Mouse (Mus musculus): ENCODE measurements around the gene Stra6l.

Gene Stra6l

DNA sequence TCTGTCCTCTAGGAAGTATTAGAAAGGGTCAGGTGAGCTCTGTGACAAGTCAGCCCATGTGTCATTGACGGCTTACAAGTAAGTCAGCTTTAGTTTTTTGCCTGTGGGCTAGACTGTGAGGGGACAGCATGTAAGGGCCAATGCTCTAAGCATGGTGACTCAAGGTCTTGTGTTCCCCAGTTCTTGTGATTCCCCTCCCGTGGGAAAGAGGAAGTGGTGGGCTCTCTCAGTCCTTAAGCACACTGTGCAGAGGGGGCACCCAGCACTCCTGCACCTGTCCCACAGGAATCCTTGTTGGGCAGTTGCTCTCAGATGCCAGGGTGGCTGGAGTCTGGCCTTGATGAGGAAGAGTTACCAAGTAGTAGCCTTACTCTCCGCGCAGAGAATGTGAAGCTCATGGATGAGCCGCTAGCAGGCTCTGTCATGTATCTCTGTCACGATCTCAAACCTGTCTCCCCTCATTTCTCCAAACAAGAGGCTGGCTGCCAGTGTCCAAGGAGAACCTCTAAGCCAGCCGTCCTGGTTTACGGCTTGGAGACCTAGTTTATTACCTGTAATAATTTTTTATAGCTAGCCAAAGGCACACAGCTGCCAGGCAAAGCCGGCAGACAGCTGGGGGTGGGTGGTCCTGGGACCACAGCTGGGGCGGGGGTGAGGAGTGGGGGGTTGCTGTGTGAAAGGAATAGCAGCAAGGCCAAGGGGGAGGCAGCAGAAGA lies at the start of gene Stra6l:
TSS of gene Stra6l (plus strand) at position 556 of the 716 bp plus-strand sequence.
- no peak for DNase-seq (ENCODE audit: low read depth, low spot score)

DNA sequence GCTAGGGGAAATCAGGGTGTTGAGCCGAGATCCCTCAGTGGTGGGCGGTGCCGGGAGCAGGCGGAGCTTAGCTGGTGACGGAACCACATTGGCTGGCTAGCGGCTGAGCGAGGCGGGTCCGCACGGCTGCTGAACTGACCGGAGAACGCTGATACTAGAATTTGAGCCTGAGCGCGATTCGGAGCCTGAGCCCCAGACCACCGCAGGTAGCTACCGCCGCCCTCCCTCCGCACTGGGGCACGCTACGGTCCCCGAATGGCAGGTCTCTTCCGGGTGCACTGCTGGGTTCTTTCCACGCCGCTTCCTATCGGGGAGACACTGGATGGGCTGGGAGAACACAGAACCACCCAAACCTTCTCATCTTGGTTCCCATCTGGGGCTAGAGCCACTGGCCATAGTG lies 49.5 kb upstream of the Stra6l start, which contains the start of gene Aldh1b1:
TSS of gene Aldh1b1 (plus strand) at position 59 of the 400 bp plus-strand sequence.
- peak; percentile 36 for DNase-seq (ENCODE audit: low read depth, low spot score)

DNA sequence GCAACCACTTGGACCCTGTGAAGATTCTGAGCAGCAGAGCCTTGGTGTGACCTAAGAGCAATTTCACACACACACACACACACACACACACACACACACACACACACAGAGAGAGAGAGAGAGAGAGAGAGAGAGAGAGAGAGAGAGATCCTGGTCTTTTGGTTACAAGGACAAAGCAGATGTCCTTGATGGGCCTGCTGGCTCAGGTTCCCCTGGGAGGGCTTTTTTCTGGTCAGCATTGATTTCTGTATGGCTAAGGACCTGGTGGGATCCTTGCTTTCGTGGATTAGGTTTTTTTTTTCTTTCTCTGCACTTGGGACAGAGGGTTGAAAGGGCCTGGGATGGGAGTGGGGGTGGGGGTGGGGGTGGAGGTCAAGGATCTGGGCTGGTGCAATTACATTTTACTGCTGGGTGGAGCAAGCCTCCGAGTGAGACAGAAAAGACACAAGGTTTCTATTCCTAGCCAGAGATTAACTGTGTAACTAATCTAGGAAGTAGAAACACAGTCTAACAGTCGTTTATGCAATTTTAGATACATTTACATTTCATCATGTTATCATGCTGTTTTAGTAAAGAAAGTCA lies 48.4 kb upstream of the Stra6l start:
- DNase-seq (ENCODE audit: low read depth, low spot score), result no peak

DNA sequence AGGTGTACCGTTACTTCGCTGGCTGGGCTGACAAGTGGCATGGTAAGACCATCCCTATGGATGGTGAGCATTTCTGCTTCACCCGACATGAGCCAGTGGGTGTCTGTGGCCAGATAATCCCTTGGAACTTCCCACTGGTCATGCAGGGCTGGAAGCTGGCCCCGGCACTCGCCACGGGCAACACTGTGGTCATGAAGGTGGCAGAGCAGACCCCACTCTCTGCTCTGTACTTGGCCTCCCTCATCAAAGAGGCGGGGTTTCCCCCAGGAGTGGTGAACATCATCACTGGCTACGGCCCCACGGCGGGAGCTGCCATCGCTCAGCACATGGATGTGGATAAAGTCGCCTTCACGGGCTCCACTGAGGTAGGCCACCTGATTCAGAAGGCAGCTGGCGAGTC lies 45.6 kb upstream of the Stra6l start:
- DNase-seq (ENCODE audit: low read depth, low spot score), result no peak

DNA sequence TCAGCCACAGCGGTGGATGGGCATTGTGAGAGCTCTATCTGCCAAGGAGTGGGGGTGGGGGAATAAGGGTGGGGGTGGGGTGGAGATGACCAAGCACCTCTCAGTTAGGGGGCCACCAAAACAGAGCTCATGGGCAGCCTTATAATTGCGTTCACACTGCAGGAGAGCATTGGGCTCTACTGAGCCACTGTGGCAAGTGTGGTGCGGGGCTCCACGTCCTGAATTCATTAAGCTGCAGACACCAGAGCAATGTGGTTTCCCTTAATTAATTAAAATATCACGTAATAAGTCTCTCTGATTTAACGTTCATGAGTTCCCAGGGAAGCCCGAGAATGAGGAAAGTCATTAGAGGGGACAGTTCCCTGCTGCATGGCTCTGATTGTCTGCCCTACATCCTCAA lies 40.4 kb upstream of the Stra6l start:
- no peak for DNase-seq (ENCODE audit: low read depth, low spot score)

DNA sequence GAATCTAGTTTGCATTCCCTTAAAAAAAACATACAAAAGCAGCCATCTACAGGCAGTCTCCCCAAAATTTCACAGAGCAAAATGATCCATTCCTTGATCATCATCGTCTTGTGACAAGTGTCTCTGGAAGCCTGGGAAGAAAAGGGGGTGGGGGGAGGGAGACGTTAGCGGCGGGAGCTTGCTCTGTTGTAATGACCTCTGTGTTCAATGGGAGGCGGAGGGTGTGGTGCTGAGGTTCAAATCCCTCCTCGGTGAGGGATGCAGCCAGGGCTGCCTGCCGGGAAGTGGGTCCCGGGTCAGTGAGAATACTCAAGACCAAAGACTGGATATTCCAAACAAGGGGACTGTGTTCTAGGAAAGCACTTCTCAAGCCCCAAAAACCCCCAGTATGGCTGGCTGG lies 37.2 kb upstream of the Stra6l start:
- no peak for DNase-seq (ENCODE audit: low read depth, low spot score)

DNA sequence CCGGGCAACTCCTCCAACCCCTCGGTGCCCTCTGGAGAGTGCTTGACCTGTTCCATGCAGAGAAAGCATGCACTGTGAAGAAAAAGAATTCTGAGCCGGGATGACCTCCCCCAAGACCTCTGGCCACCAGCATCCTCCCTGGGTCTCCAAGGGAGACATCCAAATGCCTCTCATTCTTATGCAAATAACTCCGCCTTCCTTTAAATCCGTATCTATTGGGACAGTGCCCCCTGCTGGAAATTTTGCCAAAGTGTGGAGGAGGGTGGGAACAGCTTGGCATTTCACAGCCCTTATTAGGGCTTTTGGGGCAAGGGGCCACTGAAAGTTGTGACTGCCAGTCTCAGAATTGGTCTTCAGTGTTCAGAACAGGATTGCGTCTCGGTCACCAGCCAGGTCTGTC lies 32.9 kb upstream of the Stra6l start:
- no peak for DNase-seq (ENCODE audit: low read depth, low spot score)

DNA sequence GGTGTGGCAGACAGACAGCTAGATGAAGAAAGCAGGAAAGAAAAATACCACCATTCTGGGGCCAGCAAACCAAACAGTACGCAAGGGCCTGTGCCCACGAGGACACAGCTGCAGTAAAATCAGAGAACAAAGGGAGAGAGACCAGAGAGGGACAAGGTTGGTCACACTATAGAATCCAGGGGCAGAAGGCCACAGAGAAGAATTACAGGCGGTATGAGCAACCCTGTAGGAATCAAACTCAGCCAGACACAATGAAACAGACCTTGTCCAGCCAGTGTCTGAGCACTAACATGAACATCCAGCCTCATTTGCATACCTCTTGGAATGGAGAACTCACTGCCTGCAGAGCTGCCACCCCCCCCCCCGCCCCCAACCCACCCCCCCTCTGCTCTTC lies 29.7 kb upstream of the Stra6l start:
- no peak for DNase-seq (ENCODE audit: low read depth, low spot score)

DNA sequence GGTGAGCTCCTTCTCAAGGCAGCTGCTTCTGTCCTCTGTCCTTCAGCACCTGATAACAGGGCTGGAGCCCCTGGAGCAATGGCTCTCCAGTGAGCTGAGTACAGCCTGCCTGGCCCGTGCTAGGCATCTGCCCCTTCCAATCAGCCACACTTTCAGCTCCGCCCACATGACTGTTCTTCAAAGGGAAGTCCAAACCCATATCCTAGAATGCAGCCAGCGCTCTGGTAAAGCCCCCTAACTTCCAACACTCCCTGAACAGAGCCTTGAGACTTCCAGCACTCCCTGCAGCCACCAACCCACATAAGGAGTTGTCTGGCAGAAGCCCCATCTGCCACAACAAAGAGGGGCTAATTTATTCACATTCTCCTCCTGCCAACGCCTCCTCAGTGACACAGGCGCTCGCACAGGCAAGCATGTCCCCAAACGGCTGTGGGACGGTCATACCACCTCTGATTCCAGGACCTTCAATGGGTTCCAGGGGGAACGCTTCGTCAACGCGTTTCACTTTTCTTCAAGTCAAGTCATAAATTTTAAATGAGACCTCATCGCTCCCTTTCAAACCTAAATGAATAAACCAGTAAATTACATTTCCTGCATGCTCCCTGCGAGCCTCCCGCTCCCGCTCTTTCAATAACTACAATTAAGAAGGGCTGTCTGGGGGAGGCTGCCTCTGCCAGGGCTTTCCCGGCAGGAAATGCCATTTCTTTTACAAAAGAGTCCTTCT lies 29.1 kb upstream of the Stra6l start:
- peak; percentile 58 for DNase-seq (ENCODE audit: low read depth, low spot score)

DNA sequence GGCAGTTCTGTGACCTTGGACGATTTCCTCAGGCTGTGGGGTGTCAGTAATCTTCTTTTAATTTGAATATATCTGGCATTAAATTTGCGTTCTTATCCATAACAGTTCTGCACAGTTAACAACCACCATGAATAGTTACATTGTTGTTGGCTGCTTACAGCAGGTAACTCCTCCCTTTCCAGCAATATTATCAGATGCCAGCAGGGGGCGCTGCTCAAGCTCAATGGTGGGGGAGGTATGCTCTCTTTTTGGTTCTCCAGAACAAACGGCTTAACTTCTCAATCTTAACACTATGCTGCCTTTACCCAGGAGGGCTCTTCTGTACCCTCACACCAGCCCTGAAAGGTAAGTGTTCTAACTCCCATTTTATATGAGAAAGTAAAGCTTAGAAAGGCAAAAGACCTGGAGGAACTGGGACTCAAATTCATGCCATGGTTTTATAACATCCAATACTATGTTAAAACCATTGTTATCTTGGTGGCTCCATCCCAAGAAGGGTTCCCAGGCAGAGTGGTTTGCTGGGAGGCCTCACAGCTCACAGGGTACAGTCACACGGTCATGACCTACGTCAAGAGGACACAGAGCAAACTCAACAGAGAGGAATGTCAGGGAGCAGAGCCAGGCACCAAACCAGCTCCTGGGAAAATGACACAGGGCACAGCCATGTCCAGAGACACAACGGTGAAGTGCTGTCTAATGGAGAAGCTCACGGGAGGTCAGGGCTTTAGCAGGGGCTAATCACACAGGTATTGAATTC lies 28.2 kb upstream of the Stra6l start:
- no peak for DNase-seq (ENCODE audit: low read depth, low spot score)

DNA sequence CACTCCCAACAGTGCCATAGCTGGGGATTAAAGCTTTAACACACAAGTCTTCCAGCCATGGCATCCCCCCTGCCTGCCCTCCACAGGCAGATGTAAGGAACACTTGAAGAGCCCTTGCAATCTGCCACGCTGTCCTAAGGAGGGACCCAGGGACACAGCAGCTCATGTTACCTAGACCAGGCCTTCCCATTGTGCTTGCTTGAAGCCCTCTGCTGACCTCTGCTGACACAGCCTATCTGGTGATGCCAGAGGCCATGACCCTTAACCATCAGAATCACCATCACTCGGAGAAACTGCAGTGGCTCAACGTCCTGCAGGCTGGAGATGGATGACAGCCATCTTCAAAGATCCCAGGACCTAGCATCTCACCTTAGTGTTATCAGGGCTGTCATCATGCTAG lies 26.5 kb upstream of the Stra6l start:
- no peak for DNase-seq (ENCODE audit: low read depth, low spot score)

DNA sequence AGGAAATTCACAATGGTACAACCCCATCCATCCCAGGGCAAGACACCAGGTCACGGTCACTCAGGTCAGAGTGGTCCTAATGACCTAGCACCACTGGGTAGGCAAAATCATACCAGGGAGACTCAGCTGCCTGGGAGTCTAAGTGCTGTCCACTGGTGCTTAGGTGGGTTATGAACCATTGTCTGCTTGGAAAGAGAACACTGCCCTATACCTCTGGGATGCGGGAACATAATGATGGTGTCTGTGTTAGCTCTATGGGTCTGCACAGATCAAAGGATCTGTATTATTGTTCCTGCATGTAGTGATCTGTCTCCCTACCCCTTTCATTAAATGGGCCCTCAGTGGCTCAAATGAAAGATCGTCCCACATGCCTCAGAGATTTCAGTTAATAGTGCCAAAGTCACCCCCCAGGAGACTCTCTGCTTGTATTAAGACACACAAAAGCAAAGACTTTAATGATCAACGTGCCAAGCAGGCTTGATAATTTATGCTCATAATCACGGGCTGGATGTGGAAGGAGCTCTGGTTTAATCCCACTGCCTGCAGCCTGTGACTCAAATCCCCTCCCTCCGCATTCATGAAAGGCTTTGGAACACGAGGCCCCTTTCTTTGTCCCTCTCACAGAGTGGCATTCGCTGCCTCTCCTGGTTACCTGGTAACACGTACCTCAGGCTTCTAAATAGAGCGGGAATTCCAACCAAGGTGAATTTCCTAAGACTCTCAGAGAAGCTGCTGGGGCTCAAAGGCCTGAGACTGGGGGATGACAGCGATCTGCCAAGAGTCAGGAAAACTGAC lies 25.5 kb upstream of the Stra6l start:
- no peak for DNase-seq (ENCODE audit: low read depth, low spot score)

DNA sequence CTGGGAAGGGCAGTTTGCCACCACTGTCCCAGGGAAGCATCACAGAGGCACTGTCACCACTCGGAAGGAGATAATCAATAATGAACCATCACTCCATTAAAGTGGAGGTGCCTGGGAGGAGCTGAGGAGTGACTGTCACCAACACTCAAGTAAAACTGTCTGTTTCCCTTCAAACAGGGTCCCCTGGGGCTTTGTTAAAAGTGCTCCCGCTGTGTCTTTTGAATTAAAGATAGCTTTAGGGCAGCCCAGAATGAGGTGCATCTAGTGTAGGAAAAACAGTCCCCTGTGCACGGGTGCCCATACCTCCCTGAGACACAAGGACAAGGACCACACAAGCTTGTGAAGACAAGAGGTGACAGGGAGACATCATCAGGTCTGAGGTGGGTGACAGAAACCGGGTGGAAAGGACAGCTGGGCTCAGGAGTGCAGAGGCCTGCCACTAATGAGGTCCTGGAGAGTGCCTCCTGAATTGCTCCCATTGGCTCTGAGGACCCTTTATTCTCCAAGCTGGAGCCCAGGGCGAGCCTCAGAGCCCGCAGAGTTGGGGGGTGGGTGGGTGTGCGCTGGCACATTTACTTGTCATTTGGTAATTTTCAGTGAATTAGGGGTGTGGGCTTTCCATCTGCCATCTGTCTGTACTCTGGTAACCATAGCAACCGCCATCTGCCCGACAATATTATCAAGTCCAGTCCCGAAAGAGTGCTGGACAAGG lies 24.3 kb upstream of the Stra6l start:
- DNase-seq (ENCODE audit: low read depth, low spot score), result no peak

DNA sequence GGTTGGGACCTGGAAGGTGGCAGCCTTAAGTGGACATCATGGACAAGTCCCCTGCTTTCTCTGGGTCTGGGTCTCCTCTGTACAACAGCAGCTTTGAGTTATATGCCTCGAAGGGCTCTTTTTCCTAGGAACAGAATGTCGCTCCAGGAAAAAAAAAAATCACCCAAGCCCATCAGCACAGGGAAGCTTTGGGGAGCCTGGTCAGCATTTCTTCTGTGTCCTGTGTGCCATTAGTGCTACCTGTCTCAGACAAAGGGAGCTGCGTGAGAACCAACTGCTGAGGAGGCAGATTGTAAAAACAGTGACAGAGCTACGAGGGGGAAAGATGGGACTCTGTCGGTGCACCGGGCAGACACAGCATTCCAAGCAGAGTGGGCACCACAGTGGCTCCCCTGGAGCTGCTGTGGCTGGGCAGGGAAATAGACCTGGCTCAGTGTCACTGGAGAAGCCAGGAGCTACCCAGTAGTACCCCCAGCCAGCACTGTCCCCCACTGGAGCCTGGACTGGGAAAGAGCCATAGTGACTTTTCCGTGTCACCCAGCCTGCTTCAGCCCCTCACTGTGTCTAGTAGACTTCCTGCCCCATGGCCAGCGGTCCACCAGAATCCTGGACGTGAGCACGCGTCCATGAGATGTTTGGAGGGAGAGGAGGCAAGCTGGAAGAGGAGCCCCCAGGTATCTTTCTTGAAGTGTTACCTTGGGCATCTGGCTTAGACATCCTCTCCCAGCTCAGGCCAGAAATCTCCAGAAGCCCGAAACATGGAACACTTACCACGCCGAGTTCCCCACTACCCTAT lies 23.5 kb upstream of the Stra6l start:
- DNase-seq (ENCODE audit: low read depth, low spot score), result no peak

DNA sequence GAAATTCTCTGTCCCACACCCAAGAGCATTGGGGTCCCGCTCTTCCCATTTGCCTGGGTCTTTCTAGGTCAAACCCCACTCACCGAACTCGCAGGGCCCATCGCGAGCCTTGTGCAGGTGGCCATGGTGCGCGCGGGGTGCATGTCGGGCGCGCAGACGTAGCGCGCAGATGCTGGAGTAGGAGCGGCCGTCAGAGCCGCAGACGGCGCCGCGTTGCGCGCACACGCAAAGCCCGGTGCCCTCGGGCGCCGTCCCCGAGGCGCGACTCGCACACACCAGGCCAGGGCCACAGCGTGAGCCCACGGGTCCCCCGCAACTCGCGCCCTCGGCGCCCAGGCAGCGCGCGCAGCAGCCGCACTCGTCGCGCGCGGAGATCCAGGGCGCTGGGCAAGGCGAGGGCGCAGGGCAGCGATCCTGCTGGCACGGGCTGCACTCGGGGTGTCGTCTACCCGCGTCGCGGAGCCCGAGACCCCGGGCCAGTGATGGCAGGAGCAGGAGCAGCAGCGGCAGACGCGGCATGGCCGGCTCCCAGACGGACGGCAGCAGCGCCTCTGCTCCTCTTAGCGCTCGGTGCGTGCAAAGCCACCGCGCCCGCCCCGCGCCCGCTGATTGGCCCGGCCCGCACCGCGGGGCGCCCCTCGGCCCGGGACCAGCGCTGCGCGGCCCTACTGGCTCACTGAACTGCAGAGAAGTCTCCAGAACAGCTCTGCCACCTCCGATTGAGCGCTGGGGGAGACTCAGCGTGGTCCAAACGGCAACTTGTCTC lies 22.0 kb upstream of the Stra6l start, which contains the start of gene Igfbpl1:
TSS of gene Igfbpl1 (minus strand) at position 649 of the 766 bp plus-strand sequence.
- no peak for DNase-seq (ENCODE audit: low read depth, low spot score)

DNA sequence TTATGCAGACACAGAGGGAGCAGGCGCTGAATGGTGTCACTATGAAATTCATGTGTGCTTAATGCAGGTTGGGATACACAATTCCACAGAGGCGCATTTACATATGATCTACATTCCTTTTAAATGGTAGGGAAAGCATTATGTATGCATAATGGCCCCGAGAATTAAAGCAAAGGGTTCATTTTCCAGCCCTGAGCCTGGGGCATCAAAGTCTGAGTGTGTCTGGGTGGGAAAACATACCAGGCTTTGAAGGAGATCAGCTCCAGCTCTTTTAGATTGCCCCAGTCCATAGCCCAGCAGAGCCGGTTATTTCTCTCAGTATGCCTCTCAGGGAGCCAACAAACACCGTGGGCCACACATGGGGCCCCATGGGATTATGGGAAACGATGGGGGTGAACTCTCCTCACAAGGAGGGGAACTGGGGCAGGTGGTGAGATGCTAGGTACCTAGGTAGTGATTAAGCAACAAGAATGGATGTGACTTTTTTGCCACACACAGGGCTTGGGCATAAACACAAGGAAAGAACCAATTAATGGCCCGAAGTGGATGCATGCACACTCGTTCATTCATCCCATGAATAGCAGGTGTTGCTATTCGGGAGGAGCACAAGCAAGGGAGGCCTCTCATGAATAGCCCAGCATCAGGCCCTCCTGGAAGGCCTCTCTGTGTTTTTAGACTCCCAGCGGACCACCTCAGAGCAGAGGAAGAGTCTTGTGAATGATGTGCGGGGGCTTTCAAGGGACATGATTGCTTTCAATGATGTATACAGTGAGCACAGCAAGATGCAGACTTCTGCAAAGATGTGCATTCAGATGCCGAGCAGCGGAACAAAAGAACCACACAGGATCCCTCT lies 18.3 kb upstream of the Stra6l start:
- DNase-seq (ENCODE audit: low read depth, low spot score), result no peak

DNA sequence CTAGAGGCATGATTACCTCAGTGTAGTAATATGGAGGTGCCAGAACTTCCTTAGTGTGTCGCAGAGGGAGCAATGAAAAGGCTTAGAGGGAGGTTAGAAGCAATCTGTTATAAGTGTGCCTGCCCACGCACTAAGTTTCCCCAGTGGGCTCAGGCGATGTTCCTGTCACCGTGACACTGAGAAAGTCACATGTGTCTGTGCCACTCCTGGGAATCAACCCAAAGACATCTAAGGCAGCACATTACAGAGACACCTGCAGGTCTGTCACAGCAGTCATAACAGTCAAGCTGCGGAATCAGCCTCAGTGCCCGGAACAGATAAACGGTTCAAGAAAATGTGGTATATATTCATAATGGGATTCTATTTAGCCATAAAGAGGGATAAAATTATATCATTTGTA lies 16.5 kb upstream of the Stra6l start:
- peak; percentile 72 for DNase-seq (ENCODE audit: low read depth, low spot score)

DNA sequence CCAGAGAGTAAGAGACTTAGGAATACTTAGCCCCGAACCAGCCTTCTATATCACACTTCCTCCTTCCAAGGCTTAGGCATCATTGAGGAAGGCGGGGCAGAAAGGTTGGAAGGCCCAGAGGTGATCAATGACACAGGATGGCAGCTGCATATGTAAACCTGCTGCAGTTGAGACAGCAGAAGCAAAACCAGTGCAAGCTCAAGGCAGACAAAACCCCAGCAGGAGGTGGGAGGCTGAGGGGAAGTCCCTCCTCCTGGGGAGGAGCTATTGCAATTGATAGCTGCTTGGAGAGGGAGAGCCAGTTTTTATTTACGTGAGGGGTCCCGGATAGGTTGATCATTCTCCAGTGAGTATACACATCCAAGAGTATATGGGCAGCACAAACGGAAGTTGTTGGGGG lies 15.0 kb upstream of the Stra6l start:
- DNase-seq (ENCODE audit: low read depth, low spot score), result no peak

Data from telencephalon, adult 2 months (tissue).